ENCODE assay signal across 8 mouse cellular contexts in genomic region chr6:138141111-138141592, GRCm38 (mm10). TPM values are rescaled to one million over a fixed set of nuclear protein-coding genes. Genes with fewer than 3 reads are reported as not detected.
A peak's percentile ranks its signal among the peaks of the same experiment; 100 is the strongest.
DNase-seq lines count a peak whose midpoint lies in the region; ATAC-seq lines count a peak whose summit lies in the region.

No protein-coding gene starts in this region.

- peak overlapping the region; percentile 42 for H3K4me3 ChIP-seq in hindbrain, embryonic 15.5 days
- peak overlapping the region; percentile 44; the same call in 1 of the 2 replicates for H3K4me3 ChIP-seq in liver, embryonic 11.5 days (ENCODE audit: low read depth, low read length)
- peak overlapping the region; percentile 44 for H3K4me3 ChIP-seq in midbrain, embryonic 16.5 days (ENCODE audit: low read depth, low read length)

- peak; percentile 5 to 11 for DNase-seq in cerebellum, postnatal 14 days
- no peak for DNase-seq in cerebellum, adult 18-20 months
- peak; percentile 67 for DNase-seq in gastrocnemius, postnatal 14 days
- no peak for DNase-seq in liver, embryonic 11.5 days (ENCODE audit: low spot score)
- no peak for DNase-seq in thymus, postnatal 0 days (ENCODE audit: low spot score)
- no peak for DNase-seq in right cerebral cortex, postnatal 25 days

- 52% methylated on average over 4 of the region's 4 CpGs for WGBS in hindbrain, embryonic 15.5 days
- 69% methylated on average over 4 of the region's 4 CpGs for WGBS in liver, embryonic 11.5 days
- 37% methylated on average over 4 of the region's 4 CpGs for WGBS in midbrain, embryonic 16.5 days

- peak overlapping the region; percentile 62; the same call in 1 of the 2 replicates for H3K27ac ChIP-seq in hindbrain, embryonic 15.5 days (replicated peaks)
- H3K27ac ChIP-seq in liver, embryonic 11.5 days (ENCODE audit: low read depth, low read length): no peak overlapping the region
- H3K27ac ChIP-seq in midbrain, embryonic 16.5 days (ENCODE audit: low read length): no peak overlapping the region

- 0 out of 2 replicates have a peak overlapping the region, but pooled peaks have one; percentile 7 for H3K9ac ChIP-seq in hindbrain, embryonic 15.5 days
- no peak overlapping the region for H3K9ac ChIP-seq in liver, embryonic 11.5 days (ENCODE audit: low read depth, low read length)
- H3K9ac ChIP-seq in midbrain, embryonic 16.5 days (ENCODE audit: low read depth, low read length): no peak overlapping the region

- peak overlapping the region; percentile 74 for H3K4me2 ChIP-seq in hindbrain, embryonic 15.5 days
- peak overlapping the region; percentile 67 for H3K4me2 ChIP-seq in liver, embryonic 11.5 days
- peak overlapping the region; percentile 85 for H3K4me2 ChIP-seq in midbrain, embryonic 16.5 days (ENCODE audit: low read length)

- ATAC-seq in hindbrain, embryonic 15.5 days (ENCODE audit: low FRiP score, low read depth): peak; percentile 70
- no peak for ATAC-seq in liver, embryonic 11.5 days (replicated peaks; ENCODE audit: low FRiP score)
- ATAC-seq in midbrain, embryonic 16.5 days: peak; percentile 67

- intact Hi-C loops in gastrocnemius, postnatal 14 days (cut with DNase I; ENCODE audit: low total_unique reads): no loop called here

- peaks cover 8% of the 10 kb centered on the region; the same call in 1 of the 2 replicates for H3K4me1 ChIP-seq in hindbrain, embryonic 15.5 days (replicated peaks)
- no peaks in the 10 kb centered on the region; the same call in 1 of the 2 replicates for H3K4me1 ChIP-seq in liver, embryonic 11.5 days (replicated peaks; ENCODE audit: control insufficient read depth, insufficient read depth, low read length)
- peaks cover 9% of the 10 kb centered on the region for H3K4me1 ChIP-seq in midbrain, embryonic 16.5 days (ENCODE audit: control insufficient read depth, insufficient read depth, low read length)

- no peaks in the 10 kb centered on the region for H3K36me3 ChIP-seq in hindbrain, embryonic 15.5 days
- no peaks in the 10 kb centered on the region for H3K36me3 ChIP-seq in liver, embryonic 11.5 days (ENCODE audit: control insufficient read depth, insufficient read depth, low read length)
- no peaks in the 10 kb centered on the region for H3K36me3 ChIP-seq in midbrain, embryonic 16.5 days (ENCODE audit: control insufficient read depth, insufficient read depth, low read length)

- H3K9me3 ChIP-seq in hindbrain, embryonic 15.5 days: no peaks in the 10 kb centered on the region
- no peaks in the 10 kb centered on the region for H3K9me3 ChIP-seq in liver, embryonic 11.5 days (ENCODE audit: control insufficient read depth, low read length)
- H3K9me3 ChIP-seq in midbrain, embryonic 16.5 days (replicated peaks; ENCODE audit: control insufficient read depth, low read length, poor library complexity, severe bottlenecking): no peaks in the 10 kb centered on the region

- no peaks in the 10 kb centered on the region for H3K27me3 ChIP-seq in hindbrain, embryonic 15.5 days
- H3K27me3 ChIP-seq in liver, embryonic 11.5 days (replicated peaks; ENCODE audit: control insufficient read depth, insufficient read depth, low read length): no peaks in the 10 kb centered on the region
- no peaks in the 10 kb centered on the region for H3K27me3 ChIP-seq in midbrain, embryonic 16.5 days (ENCODE audit: control insufficient read depth, insufficient read depth, low read depth, low read length)

RNA-seq across cellular contexts. Expression of gene Mgst1, which starts 1.0 kb away (rescaled TPM):
- 1 to 10 TPM; 9.4 to 9.8 TPM for total RNA-seq in gastrocnemius, postnatal 14 days (2021)
- polyA plus RNA-seq in hindbrain, embryonic 15.5 days (2015; fragmentation: Nextera tagmentation; extraction: Ambion mirVana): 95.7 and 104 TPM in 2 replicates
- polyA plus RNA-seq in liver, embryonic 11.5 days (2014; fragmentation: Nextera tagmentation; extraction: Ambion mirVana): 32.3 and 35.7 TPM in 2 replicates
- 50.4 and 65.1 TPM in 2 replicates for polyA plus RNA-seq in midbrain, embryonic 16.5 days (2015; fragmentation: Nextera tagmentation; extraction: Ambion mirVana)
- polyA plus RNA-seq in thymus, postnatal 0 days (2015; fragmentation: Nextera tagmentation; extraction: Ambion mirVana): 29.9 and 30.7 TPM in 2 replicates

Comparison
In these comparisons a context has a peak if more than half of its experiments do, and no peak if none do; other contexts are left out.
1. DNase-seq: peak in cerebellum, postnatal 14 days (2 of 2) and gastrocnemius, postnatal 14 days (single experiment); none in cerebellum, adult 18-20 months (0 of 2), liver, embryonic 11.5 days (single experiment), thymus, postnatal 0 days (single experiment) and right cerebral cortex, postnatal 25 days (single experiment).
2. Peak in every context shown above with its lines, with median percentiles within 50 percentile points of each other: H3K4me2 ChIP-seq and H3K4me3 ChIP-seq.